Mouse (Mus musculus): ENCODE measurements around the gene Borcs7. TPM values are rescaled to one million over a fixed set of nuclear protein-coding genes. Genes with fewer than 3 reads are reported as not detected.

The Borcs7 gene
- polyA plus RNA-seq, 1 experiment = 4.0 TPM

GRCm38 (mm10) chr19:46675641-46676040 lies 14.1 kb upstream of the Borcs7 start:
- Histone ChIP-seq H3K27me3 (ENCODE audit: control insufficient read depth, insufficient read depth, insufficient read length) (peaks cover 47% of the 10 kb centered on the region), H3K4me3 (ENCODE audit: insufficient read depth, poor library complexity, severe bottlenecking) (no peak overlapping the region), H3ac (ENCODE audit: control insufficient read depth, insufficient read length, low read depth) (no peak overlapping the region), H3K36me3 (ENCODE audit: control insufficient read depth, insufficient read depth) (no peaks in the 10 kb centered on the region), H3K79me3 (ENCODE audit: low read depth) (no peaks in the 10 kb centered on the region), H3K79me2 (ENCODE audit: control insufficient read depth, insufficient read depth) (no peaks in the 10 kb centered on the region)
- no peak for TF ChIP-seq USF1 (IDR thresholded peaks at IDR 0.05; ENCODE audit: low read depth)
- TF ChIP-seq MAX (IDR thresholded peaks at IDR 0.05) = no peak
- no peak for TF ChIP-seq CTCF (IDR thresholded peaks at IDR 0.05; ENCODE audit: control insufficient read depth, insufficient read depth, insufficient read length)
- no peak for TF ChIP-seq FOSL1 (IDR thresholded peaks at IDR 0.05; ENCODE audit: insufficient read depth, low read length, poor library complexity, severe bottlenecking)
- TF ChIP-seq MYOD1 (IDR thresholded peaks at IDR 0.05; ENCODE audit: control insufficient read depth, insufficient read length, low read depth) = no peak
- no peak for TF ChIP-seq MYOG (IDR thresholded peaks at IDR 0.05; ENCODE audit: control insufficient read depth, extremely low read depth, insufficient read length)
- TF ChIP-seq CEBPB (IDR thresholded peaks at IDR 0.05; ENCODE audit: low read depth) = no peak

GRCm38 (mm10) chr19:46679720-46680383 lies 9.9 kb upstream of the Borcs7 start:
- Histone ChIP-seq H3K79me3 (ENCODE audit: low read depth) (no peaks in the 10 kb centered on the region), H3K4me3 (ENCODE audit: insufficient read depth, poor library complexity, severe bottlenecking) (no peak overlapping the region), H3K36me3 (ENCODE audit: control insufficient read depth, insufficient read depth) (no peaks in the 10 kb centered on the region), H3ac (ENCODE audit: control insufficient read depth, insufficient read length, low read depth) (no peak overlapping the region), H3K27me3 (ENCODE audit: control insufficient read depth, insufficient read depth, insufficient read length) (peaks cover 30% of the 10 kb centered on the region), H3K79me2 (ENCODE audit: control insufficient read depth, insufficient read depth) (no peaks in the 10 kb centered on the region)
- TF ChIP-seq USF1 (IDR thresholded peaks at IDR 0.05; ENCODE audit: low read depth) = no peak
- TF ChIP-seq CEBPB (IDR thresholded peaks at IDR 0.05; ENCODE audit: low read depth) = no peak
- no peak for TF ChIP-seq MYOG (IDR thresholded peaks at IDR 0.05; ENCODE audit: control insufficient read depth, extremely low read depth, insufficient read length)

GRCm38 (mm10) chr19:46690387-46690786 lies 681 bp downstream of the Borcs7 start:
- H3K27me3 ChIP-seq (ENCODE audit: control insufficient read depth, insufficient read depth, insufficient read length) = no peaks in the 10 kb centered on the region
- H3ac ChIP-seq (ENCODE audit: control insufficient read depth, insufficient read length, low read depth) = peak overlapping the region; percentile 25
- no peaks in the 10 kb centered on the region for H3K79me3 ChIP-seq (ENCODE audit: low read depth)
- no peaks in the 10 kb centered on the region for H3K36me3 ChIP-seq (ENCODE audit: control insufficient read depth, insufficient read depth)
- H3K4me3 ChIP-seq (ENCODE audit: insufficient read depth, poor library complexity, severe bottlenecking) = peak overlapping the region; percentile 59
- no peaks in the 10 kb centered on the region for H3K79me2 ChIP-seq (ENCODE audit: control insufficient read depth, insufficient read depth)
- TF ChIP-seq MYOD1 (IDR thresholded peaks at IDR 0.05; ENCODE audit: control insufficient read depth, insufficient read length, low read depth) (no peak), USF1 (IDR thresholded peaks at IDR 0.05; ENCODE audit: low read depth) (no peak), FOSL1 (IDR thresholded peaks at IDR 0.05; ENCODE audit: insufficient read depth, low read length, poor library complexity, severe bottlenecking) (no peak), MYOG (IDR thresholded peaks at IDR 0.05; ENCODE audit: control insufficient read depth, extremely low read depth, insufficient read length) (no peak), CTCF (IDR thresholded peaks at IDR 0.05; ENCODE audit: control insufficient read depth, insufficient read depth, insufficient read length) (no peak)

- H3K27me3 ChIP-seq (ENCODE audit: control insufficient read depth, insufficient read depth, insufficient read length) = no peaks in the 10 kb centered on the region
These were observed 1.4 kb downstream of the Borcs7 start for GRCm38 (mm10) chr19:46691078-46691477.

GRCm38 (mm10) chr19:46693146-46693545 lies 3.4 kb downstream of the Borcs7 start:
- TF ChIP-seq MAX (IDR thresholded peaks at IDR 0.05) (no peak), MYOD1 (IDR thresholded peaks at IDR 0.05; ENCODE audit: control insufficient read depth, insufficient read length, low read depth) (no peak), USF1 (IDR thresholded peaks at IDR 0.05; ENCODE audit: low read depth) (no peak), MYOG (IDR thresholded peaks at IDR 0.05; ENCODE audit: control insufficient read depth, extremely low read depth, insufficient read length) (no peak), FOSL1 (IDR thresholded peaks at IDR 0.05; ENCODE audit: insufficient read depth, low read length, poor library complexity, severe bottlenecking) (no peak), CTCF (IDR thresholded peaks at IDR 0.05; ENCODE audit: control insufficient read depth, insufficient read depth, insufficient read length) (no peak)
- Histone ChIP-seq H3K79me2 (ENCODE audit: control insufficient read depth, insufficient read depth) (no peaks in the 10 kb centered on the region), H3K36me3 (ENCODE audit: control insufficient read depth, insufficient read depth) (no peaks in the 10 kb centered on the region), H3K27me3 (ENCODE audit: control insufficient read depth, insufficient read depth, insufficient read length) (no peaks in the 10 kb centered on the region), H3ac (ENCODE audit: control insufficient read depth, insufficient read length, low read depth) (no peak overlapping the region), H3K4me3 (ENCODE audit: insufficient read depth, poor library complexity, severe bottlenecking) (no peak overlapping the region), H3K79me3 (ENCODE audit: low read depth) (no peaks in the 10 kb centered on the region)

More at GRCm38 (mm10) chr19:46691078-46691477, 1.4 kb downstream of the Borcs7 start:
- no peak overlapping the region for H3K4me3 ChIP-seq (ENCODE audit: insufficient read depth, poor library complexity, severe bottlenecking)
- no peaks in the 10 kb centered on the region for H3K79me3 ChIP-seq (ENCODE audit: low read depth)
- no peak overlapping the region for H3ac ChIP-seq (ENCODE audit: control insufficient read depth, insufficient read length, low read depth)
- TF ChIP-seq MYOD1 (IDR thresholded peaks at IDR 0.05; ENCODE audit: control insufficient read depth, insufficient read length, low read depth) (no peak), CTCF (IDR thresholded peaks at IDR 0.05; ENCODE audit: control insufficient read depth, insufficient read depth, insufficient read length) (no peak), FOSL1 (IDR thresholded peaks at IDR 0.05; ENCODE audit: insufficient read depth, low read length, poor library complexity, severe bottlenecking) (no peak), MAX (IDR thresholded peaks at IDR 0.05) (no peak), CEBPB (IDR thresholded peaks at IDR 0.05; ENCODE audit: low read depth) (no peak)
- H3K36me3 ChIP-seq (ENCODE audit: control insufficient read depth, insufficient read depth) = no peaks in the 10 kb centered on the region
- no peaks in the 10 kb centered on the region for H3K79me2 ChIP-seq (ENCODE audit: control insufficient read depth, insufficient read depth)

GRCm38 (mm10) chr19:46696482-46696881 lies 6.8 kb downstream of the Borcs7 start:
- Histone ChIP-seq H3K79me2 (ENCODE audit: control insufficient read depth, insufficient read depth) (no peaks in the 10 kb centered on the region), H3K36me3 (ENCODE audit: control insufficient read depth, insufficient read depth) (no peaks in the 10 kb centered on the region), H3K4me3 (ENCODE audit: insufficient read depth, poor library complexity, severe bottlenecking) (no peak overlapping the region), H3K79me3 (ENCODE audit: low read depth) (no peaks in the 10 kb centered on the region), H3ac (ENCODE audit: control insufficient read depth, insufficient read length, low read depth) (no peak overlapping the region), H3K27me3 (ENCODE audit: control insufficient read depth, insufficient read depth, insufficient read length) (no peaks in the 10 kb centered on the region)
- TF ChIP-seq USF1 (IDR thresholded peaks at IDR 0.05; ENCODE audit: low read depth) = no peak
- TF ChIP-seq FOSL1 (IDR thresholded peaks at IDR 0.05; ENCODE audit: insufficient read depth, low read length, poor library complexity, severe bottlenecking) = no peak
- no peak for TF ChIP-seq MAX (IDR thresholded peaks at IDR 0.05)
- TF ChIP-seq MYOG (IDR thresholded peaks at IDR 0.05; ENCODE audit: control insufficient read depth, extremely low read depth, insufficient read length) = no peak
- no peak for TF ChIP-seq MYOD1 (IDR thresholded peaks at IDR 0.05; ENCODE audit: control insufficient read depth, insufficient read length, low read depth)
- no peak for TF ChIP-seq CTCF (IDR thresholded peaks at IDR 0.05; ENCODE audit: control insufficient read depth, insufficient read depth, insufficient read length)
- no peak for TF ChIP-seq CEBPB (IDR thresholded peaks at IDR 0.05; ENCODE audit: low read depth)

Measured in C2C12 (cell line).